Mouse (Mus musculus): ENCODE data around the gene Serpina9.

DNA sequence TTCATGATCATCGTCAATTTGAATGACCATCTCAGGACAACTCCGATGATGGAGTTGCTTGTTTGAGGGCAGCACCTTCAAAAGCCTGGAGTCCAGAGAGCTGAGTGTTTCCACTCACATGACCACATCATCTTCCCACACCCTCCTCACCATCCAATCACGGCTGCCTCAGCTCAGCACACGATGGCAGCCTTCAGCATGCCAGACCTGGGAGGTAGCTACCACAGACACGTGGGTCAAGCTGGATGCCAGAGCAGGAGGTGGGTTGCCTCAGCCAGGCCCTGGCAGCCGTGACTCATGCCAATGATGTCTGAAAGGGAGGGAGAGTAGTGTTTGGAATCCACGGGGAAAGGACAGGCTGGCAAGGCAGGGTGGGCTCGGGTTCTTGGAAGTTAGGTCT is 42.2 kb upstream of the Serpina9 start:
- no peak for TF ChIP-seq CTCF (IDR thresholded peaks at IDR 0.05; ENCODE audit: low read depth)
- no peak for TF ChIP-seq EP300 (optimal IDR thresholded peaks at IDR 0.05)

Measured in stomach, postnatal 0 days (tissue).